Mouse (Mus musculus): ENCODE results near the gene Abhd17a. TPM values are rescaled to one million over a fixed set of nuclear protein-coding genes. Genes with fewer than 3 reads are reported as not detected.
A peak's percentile ranks its signal among the peaks of the same experiment; 100 is the strongest.

The Abhd17a gene
- polyA plus RNA-seq, 1 experiment from 2014 or later, result 109 TPM

DNA sequence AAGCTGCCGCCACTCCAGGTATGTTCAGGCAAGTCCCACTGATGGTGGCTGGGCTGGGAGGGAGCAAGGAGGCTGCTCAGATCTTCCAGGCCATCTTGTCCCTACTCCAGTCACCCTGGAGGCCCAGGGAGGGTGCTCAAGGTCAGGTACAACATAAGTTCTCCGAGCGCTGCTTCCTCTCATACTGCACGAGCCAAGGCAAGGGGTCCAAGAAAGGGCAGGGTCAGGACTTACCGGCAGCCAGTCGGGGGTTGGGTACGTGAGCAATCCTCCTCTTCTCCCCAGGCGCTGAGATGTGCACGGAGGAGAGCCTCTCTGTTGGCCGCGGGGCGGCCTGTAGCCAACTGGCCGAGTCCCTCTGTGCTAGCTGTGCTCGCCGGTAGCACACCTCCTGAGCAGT is 42.6 kb downstream of the Abhd17a start:
- Histone ChIP-seq H3K27ac (peak overlapping the region; percentile 29; the same call in 1 of the 2 replicates), H3K27me3 (ENCODE audit: insufficient read depth, poor library complexity, severe bottlenecking) (no peaks in the 10 kb centered on the region), H3K4me1 (replicated peaks) (peaks cover 8% of the 10 kb centered on the region), H3K9me3 (no peaks in the 10 kb centered on the region), H3K36me3 (peaks cover 85% of the 10 kb centered on the region), H3K4me3 (no peak overlapping the region)
- 92% methylated on average over 15 of the region's 15 CpGs for WGBS
- no peak for DNase-seq (ENCODE audit: low spot score)

DNA sequence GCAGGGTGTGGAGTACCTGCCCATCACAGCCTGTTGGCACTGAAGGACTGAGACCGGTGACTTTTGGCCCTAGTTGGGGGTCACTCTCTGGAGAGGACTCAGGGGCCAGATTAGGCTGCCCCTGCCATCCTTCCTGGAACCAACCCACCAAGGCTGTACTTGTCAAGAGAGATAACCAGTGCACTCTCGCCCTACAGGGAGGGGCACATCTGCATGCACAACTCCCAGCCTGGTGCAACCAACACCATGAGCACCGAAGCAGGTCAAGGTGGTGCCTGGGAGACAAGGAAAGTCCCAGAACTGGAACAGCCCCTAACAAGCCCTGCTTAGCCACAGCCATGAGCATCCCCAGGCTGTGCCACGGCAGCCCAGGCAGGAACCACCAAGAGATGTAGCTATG is 43.2 kb downstream of the Abhd17a start:
- Histone ChIP-seq H3K27ac (no peak overlapping the region), H3K27me3 (ENCODE audit: insufficient read depth, poor library complexity, severe bottlenecking) (no peaks in the 10 kb centered on the region), H3K4me3 (no peak overlapping the region), H3K4me1 (replicated peaks) (peaks cover 8% of the 10 kb centered on the region), H3K9me3 (no peaks in the 10 kb centered on the region), H3K36me3 (peaks cover 91% of the 10 kb centered on the region)
- DNase-seq (ENCODE audit: low spot score), result no peak
- WGBS, result 95% methylated on average over 4 of the region's 4 CpGs

DNA sequence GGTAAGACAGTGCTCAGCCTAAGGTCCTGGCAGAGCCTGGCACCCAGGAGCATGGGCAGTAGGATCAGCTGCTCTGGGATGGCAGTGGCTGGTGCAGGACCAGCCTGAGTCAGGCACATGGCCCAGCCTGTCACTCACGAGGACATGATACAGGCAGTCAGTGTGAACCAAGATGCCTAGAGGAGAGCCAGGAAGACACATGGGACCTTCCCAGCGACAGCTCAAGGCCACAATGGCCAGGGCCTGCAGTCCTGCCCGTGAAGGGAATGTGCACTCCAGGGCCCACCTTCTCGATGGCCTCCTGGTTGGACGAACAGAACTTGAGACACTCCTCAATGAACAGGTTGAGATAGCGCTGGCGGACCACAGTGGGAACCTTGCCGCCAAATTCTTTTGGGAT is 44.6 kb downstream of the Abhd17a start:
- 91% methylated on average over 8 of the region's 8 CpGs for WGBS
- H3K27ac ChIP-seq, result no peak overlapping the region
- no peaks in the 10 kb centered on the region for H3K27me3 ChIP-seq (ENCODE audit: insufficient read depth, poor library complexity, severe bottlenecking)
- H3K4me1 ChIP-seq (replicated peaks), result peaks cover 8% of the 10 kb centered on the region
- H3K9me3 ChIP-seq, result no peaks in the 10 kb centered on the region
- H3K4me3 ChIP-seq, result no peak overlapping the region
- DNase-seq (ENCODE audit: low spot score), result no peak
- H3K36me3 ChIP-seq, result peaks cover 98% of the 10 kb centered on the region

- no peak overlapping the region for H3K27ac ChIP-seq
- no peak overlapping the region for H3K4me3 ChIP-seq
- DNase-seq (ENCODE audit: low spot score), result no peak
- no peaks in the 10 kb centered on the region for H3K9me3 ChIP-seq
- H3K27me3 ChIP-seq (ENCODE audit: insufficient read depth, poor library complexity, severe bottlenecking), result 0 out of 2 replicates have a peak, but pooled peaks cover 3% of the 10 kb centered on the region
- WGBS, result 96% methylated on average over 14 of the region's 14 CpGs
- H3K4me1 ChIP-seq (replicated peaks), result peaks cover 16% of the 10 kb centered on the region
- H3K36me3 ChIP-seq, result peaks cover 81% of the 10 kb centered on the region
Observed at GRCm38 (mm10) chr10:80543873-80544272, 46.3 kb downstream of the Abhd17a start.

DNA sequence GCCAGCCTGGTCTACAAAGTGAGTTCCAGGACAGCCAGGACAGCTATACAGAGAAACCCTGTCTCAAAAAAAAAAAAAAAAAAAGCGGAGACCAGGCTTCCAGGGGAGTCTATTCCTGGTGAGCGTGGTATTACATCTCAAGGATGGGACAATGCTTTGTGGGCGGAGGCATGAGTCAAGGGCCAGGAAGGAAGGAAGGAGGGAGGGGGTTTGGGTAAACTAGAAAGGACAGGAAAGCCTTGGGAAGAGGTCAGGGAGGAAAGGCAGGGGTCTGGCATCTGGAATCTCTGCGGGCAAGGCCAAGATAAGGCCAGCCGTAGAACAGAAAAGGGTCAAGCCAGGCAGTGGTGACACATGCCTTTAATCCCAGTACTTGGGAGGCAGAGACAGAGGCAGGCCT is 50.6 kb downstream of the Abhd17a start:
- Histone ChIP-seq H3K9me3 (no peaks in the 10 kb centered on the region), H3K27ac (no peak overlapping the region), H3K4me1 (replicated peaks) (peaks cover 30% of the 10 kb centered on the region), H3K4me3 (0 out of 2 replicates have a peak overlapping the region, but pooled peaks have one; percentile 46), H3K27me3 (ENCODE audit: insufficient read depth, poor library complexity, severe bottlenecking) (peaks cover 47% of the 10 kb centered on the region), H3K36me3 (peaks cover 37% of the 10 kb centered on the region)
- WGBS, result 44% methylated on average over 5 of the region's 5 CpGs
- DNase-seq (ENCODE audit: low spot score), result no peak

DNA sequence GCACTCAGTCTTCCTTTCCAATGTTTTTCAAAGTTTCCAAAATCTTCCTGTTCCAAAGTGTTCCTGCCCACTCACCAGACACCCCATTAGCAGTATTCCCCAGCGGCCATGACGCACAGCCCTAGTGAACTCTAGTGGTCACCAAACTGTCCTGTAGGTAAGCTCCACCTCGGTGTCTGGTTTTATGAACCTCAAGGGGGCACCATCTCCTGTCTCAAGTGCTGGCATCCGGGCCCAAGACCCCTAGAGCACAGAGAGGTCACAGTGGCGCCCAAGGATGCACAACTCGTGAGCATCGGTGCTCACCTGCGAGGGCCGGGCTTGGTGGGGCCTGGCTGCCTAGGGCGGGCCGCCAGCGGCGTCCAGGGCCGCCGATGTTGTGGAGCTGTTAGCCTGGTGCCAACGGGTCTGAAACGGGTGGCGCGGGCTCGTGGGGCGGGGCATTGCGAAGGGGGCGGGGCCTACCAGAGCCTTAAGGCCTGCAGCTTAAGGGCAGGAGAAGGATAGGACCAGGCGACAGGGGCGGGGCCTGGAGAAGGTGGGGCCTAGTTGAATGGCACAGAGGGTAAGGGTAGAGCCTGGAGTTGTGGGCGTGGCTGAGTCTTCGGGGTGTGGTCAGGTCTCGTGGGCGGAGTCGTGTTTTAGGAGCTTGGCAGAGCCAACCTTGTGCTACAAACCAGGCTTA is 51.3 kb downstream of the Abhd17a start, which contains the start of gene Atp8b3:
Gene Atp8b3 (minus strand): TSS at position 415 of the 685 bp plus-strand sequence.
- no peaks in the 10 kb centered on the region for H3K9me3 ChIP-seq
- peaks cover 53% of the 10 kb centered on the region for H3K27me3 ChIP-seq (ENCODE audit: insufficient read depth, poor library complexity, severe bottlenecking)
- H3K36me3 ChIP-seq, result peaks cover 30% of the 10 kb centered on the region
- H3K27ac ChIP-seq, result peak within 1 kb of the TSS; percentile 57; the same call in 1 of the 2 replicates
- peak within 1 kb of the TSS; percentile 46 for H3K4me3 ChIP-seq
- peak; percentile 78 for DNase-seq (ENCODE audit: low spot score)
- peaks cover 36% of the 10 kb centered on the region for H3K4me1 ChIP-seq (replicated peaks)
- 2% methylated on average over 30 of the region's 30 CpGs for WGBS

GRCm38 (mm10) chr10:80538180-80538579 is 52.0 kb downstream of the Abhd17a start:
- H3K4me1 ChIP-seq (replicated peaks), result peaks cover 43% of the 10 kb centered on the region
- H3K27ac ChIP-seq, result no peak overlapping the region
- H3K27me3 ChIP-seq (ENCODE audit: insufficient read depth, poor library complexity, severe bottlenecking), result peaks cover 53% of the 10 kb centered on the region
- peaks cover 24% of the 10 kb centered on the region for H3K36me3 ChIP-seq
- no peaks in the 10 kb centered on the region for H3K9me3 ChIP-seq
- DNase-seq (ENCODE audit: low spot score), result no peak
- no peak overlapping the region; the same call in 1 of the 2 replicates for H3K4me3 ChIP-seq
- 61% methylated on average over 5 of the region's 5 CpGs for WGBS

DNA sequence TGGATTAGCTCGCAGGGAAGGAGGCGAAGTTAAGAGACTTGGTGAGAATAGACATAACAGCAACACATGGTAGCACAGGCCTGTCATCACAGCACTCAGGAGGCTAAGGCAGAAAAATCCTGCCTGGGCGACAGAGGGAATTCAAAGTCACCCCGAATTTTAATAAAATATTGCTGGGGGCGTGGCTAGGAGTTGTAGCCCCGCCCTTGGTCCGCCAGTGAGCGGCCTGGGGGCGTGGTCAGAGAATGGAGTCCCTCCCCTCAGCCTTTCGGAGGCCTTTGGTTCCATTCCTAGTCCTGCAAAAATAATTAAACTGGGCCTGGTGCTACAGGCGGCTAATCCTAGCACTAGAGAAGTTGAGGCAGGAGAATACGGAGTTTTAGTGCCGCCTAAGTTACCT is 54.4 kb downstream of the Abhd17a start:
- WGBS, result 9% methylated on average over 13 of the region's 13 CpGs
- DNase-seq (ENCODE audit: low spot score), result no peak
- Histone ChIP-seq H3K36me3 (no peaks in the 10 kb centered on the region; the same call in 1 of the 2 replicates), H3K4me1 (replicated peaks) (peaks cover 46% of the 10 kb centered on the region), H3K27ac (no peak overlapping the region), H3K4me3 (peak overlapping the region; percentile 18; the same call in 1 of the 2 replicates), H3K9me3 (no peaks in the 10 kb centered on the region), H3K27me3 (ENCODE audit: insufficient read depth, poor library complexity, severe bottlenecking) (peaks cover 56% of the 10 kb centered on the region)

DNA sequence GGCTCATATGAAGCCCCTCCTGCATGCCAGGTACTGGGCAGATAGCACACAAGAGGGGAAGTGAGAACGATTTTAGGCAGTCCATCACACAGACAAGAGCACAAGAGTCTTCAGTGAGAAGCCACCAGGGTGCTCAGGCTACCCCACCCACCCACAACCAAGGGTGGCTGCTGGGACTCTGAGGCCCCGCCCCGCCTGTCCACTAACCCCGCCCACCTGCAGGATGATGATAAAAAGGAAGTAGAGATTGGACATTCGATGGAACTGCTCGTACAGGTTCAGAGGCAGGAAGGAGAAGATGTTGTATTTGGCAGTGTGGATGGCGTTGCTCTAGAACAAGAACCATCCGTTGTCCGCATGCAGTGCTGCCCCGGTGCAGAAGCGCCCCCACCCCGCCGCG is 55.1 kb downstream of the Abhd17a start:
- Histone ChIP-seq H3K36me3 (no peaks in the 10 kb centered on the region), H3K27me3 (ENCODE audit: insufficient read depth, poor library complexity, severe bottlenecking) (peaks cover 56% of the 10 kb centered on the region), H3K27ac (no peak overlapping the region), H3K4me1 (replicated peaks) (peaks cover 46% of the 10 kb centered on the region), H3K9me3 (no peaks in the 10 kb centered on the region), H3K4me3 (peak overlapping the region; percentile 18)
- DNase-seq (ENCODE audit: low spot score), result no peak
- WGBS, result 17% methylated on average over 14 of the region's 14 CpGs

GRCm38 (mm10) chr10:80533704-80534103 is 56.4 kb downstream of the Abhd17a start:
- peak; percentile 31 for DNase-seq (ENCODE audit: low spot score)
- Histone ChIP-seq H3K4me1 (replicated peaks) (peaks cover 34% of the 10 kb centered on the region), H3K36me3 (no peaks in the 10 kb centered on the region), H3K4me3 (no peak overlapping the region), H3K9me3 (no peaks in the 10 kb centered on the region), H3K27me3 (ENCODE audit: insufficient read depth, poor library complexity, severe bottlenecking) (peaks cover 51% of the 10 kb centered on the region), H3K27ac (no peak overlapping the region; the same call in 1 of the 2 replicates)
- 17% methylated on average over 7 of the region's 7 CpGs for WGBS

Other genes starting within 250 kb of the Abhd17a start
- gene Adamtsl5, start 241.9 kb downstream of the Abhd17a start, polyA plus RNA-seq (2016; fragmentation: Nextera tagmentation; extraction: Ambion mirVana), result 0.45 and 1.3 TPM in 2 replicates
- gene Plk5, start 233.9 kb downstream of the Abhd17a start, polyA plus RNA-seq (2016; fragmentation: Nextera tagmentation; extraction: Ambion mirVana), result 0.22 and 0.44 TPM in 2 replicates
- 7.2 and 8.8 TPM in 2 replicates for gene Mex3d, start 202.7 kb downstream of the Abhd17a start, polyA plus RNA-seq (2016; fragmentation: Nextera tagmentation; extraction: Ambion mirVana)
- gene Mbd3, start 190.8 kb downstream of the Abhd17a start, polyA plus RNA-seq (2016; fragmentation: Nextera tagmentation; extraction: Ambion mirVana), result 341 and 365 TPM in 2 replicates
- gene Uqcr11, start 183.5 kb downstream of the Abhd17a start, polyA plus RNA-seq (2016; fragmentation: Nextera tagmentation; extraction: Ambion mirVana), result 648 and 654 TPM in 2 replicates
- gene Tcf3, start 156.7 kb downstream of the Abhd17a start, polyA plus RNA-seq (2016; fragmentation: Nextera tagmentation; extraction: Ambion mirVana), result 191 and 198 TPM in 2 replicates
- gene Onecut3, start 95.5 kb downstream of the Abhd17a start, polyA plus RNA-seq (2016; fragmentation: Nextera tagmentation; extraction: Ambion mirVana), result 1.1 and 2.0 TPM in 2 replicates
- gene Atp8b3, start 51.2 kb downstream of the Abhd17a start, polyA plus RNA-seq (2016; fragmentation: Nextera tagmentation; extraction: Ambion mirVana), result 0.56 and 0.90 TPM in 2 replicates
- gene Rexo1, start 28.8 kb downstream of the Abhd17a start, polyA plus RNA-seq (2016; fragmentation: Nextera tagmentation; extraction: Ambion mirVana), result 33.3 and 38.5 TPM in 2 replicates
- 6.9 and 7.3 TPM in 2 replicates for gene Klf16, start 13.0 kb downstream of the Abhd17a start, polyA plus RNA-seq (2016; fragmentation: Nextera tagmentation; extraction: Ambion mirVana)
- gene Scamp4, start 12.5 kb upstream of the Abhd17a start, polyA plus RNA-seq (2016; fragmentation: Nextera tagmentation; extraction: Ambion mirVana), result 89.9 and 92.0 TPM in 2 replicates
- 11.0 and 11.3 TPM in 2 replicates for gene Adat3, start 12.5 kb upstream of the Abhd17a start, polyA plus RNA-seq (2016; fragmentation: Nextera tagmentation; extraction: Ambion mirVana)
- gene Gm49322, start 15.7 kb upstream of the Abhd17a start, polyA plus RNA-seq (2016; fragmentation: Nextera tagmentation; extraction: Ambion mirVana), result 4.6 and 5.5 TPM in 2 replicates
- gene Csnk1g2, start 32.5 kb upstream of the Abhd17a start, polyA plus RNA-seq (2016; fragmentation: Nextera tagmentation; extraction: Ambion mirVana), result 169 and 180 TPM in 2 replicates
- 77.0 and 77.1 TPM in 2 replicates for gene Btbd2, start 66.7 kb upstream of the Abhd17a start, polyA plus RNA-seq (2016; fragmentation: Nextera tagmentation; extraction: Ambion mirVana)
- 93.2 and 97.8 TPM in 2 replicates for gene Mknk2, start 87.8 kb upstream of the Abhd17a start, polyA plus RNA-seq (2016; fragmentation: Nextera tagmentation; extraction: Ambion mirVana)
- gene Mob3a, start 111.6 kb upstream of the Abhd17a start, polyA plus RNA-seq (2016; fragmentation: Nextera tagmentation; extraction: Ambion mirVana), result 68.8 and 77.2 TPM in 2 replicates
- gene Izumo4, start 111.8 kb upstream of the Abhd17a start, polyA plus RNA-seq (2016; fragmentation: Nextera tagmentation; extraction: Ambion mirVana), result 13.7 and 18.7 TPM in 2 replicates
- 59.9 and 65.8 TPM in 2 replicates for gene Ap3d1, start 151.9 kb upstream of the Abhd17a start, polyA plus RNA-seq (2016; fragmentation: Nextera tagmentation; extraction: Ambion mirVana)
- gene Dot1l, start 164.9 kb upstream of the Abhd17a start, polyA plus RNA-seq (2016; fragmentation: Nextera tagmentation; extraction: Ambion mirVana), result 20.3 and 22.8 TPM in 2 replicates
- gene Sf3a2, start 207.9 kb upstream of the Abhd17a start, polyA plus RNA-seq (2016; fragmentation: Nextera tagmentation; extraction: Ambion mirVana), result 109 and 119 TPM in 2 replicates
- 189 and 192 TPM in 2 replicates for gene Plekhj1, start 208.3 kb upstream of the Abhd17a start, polyA plus RNA-seq (2016; fragmentation: Nextera tagmentation; extraction: Ambion mirVana)
- gene Amh, start 214.9 kb upstream of the Abhd17a start, polyA plus RNA-seq (2016; fragmentation: Nextera tagmentation; extraction: Ambion mirVana), result 0.12 and 0.16 TPM in 2 replicates
- 0.65 and 0.68 TPM in 2 replicates for gene Jsrp1, start 223.2 kb upstream of the Abhd17a start, polyA plus RNA-seq (2016; fragmentation: Nextera tagmentation; extraction: Ambion mirVana)
- gene Oaz1, start 236.3 kb upstream of the Abhd17a start, polyA plus RNA-seq (2016; fragmentation: Nextera tagmentation; extraction: Ambion mirVana), result 2,287 and 2,328 TPM in 2 replicates